Mouse (Mus musculus): ENCODE data around the gene Rptor.

- TF ChIP-seq CTCF (IDR thresholded peaks at IDR 0.05; ENCODE audit: low read depth), result no peak
- TF ChIP-seq EP300 (IDR thresholded peaks at IDR 0.05; ENCODE audit: low read depth), result peak; percentile 74
Observed at GRCm38 (mm10) chr11:119874841-119875240, 272.1 kb downstream of the Rptor start.

Data from liver, postnatal 0 days (tissue).